In the genomic region with DNA sequence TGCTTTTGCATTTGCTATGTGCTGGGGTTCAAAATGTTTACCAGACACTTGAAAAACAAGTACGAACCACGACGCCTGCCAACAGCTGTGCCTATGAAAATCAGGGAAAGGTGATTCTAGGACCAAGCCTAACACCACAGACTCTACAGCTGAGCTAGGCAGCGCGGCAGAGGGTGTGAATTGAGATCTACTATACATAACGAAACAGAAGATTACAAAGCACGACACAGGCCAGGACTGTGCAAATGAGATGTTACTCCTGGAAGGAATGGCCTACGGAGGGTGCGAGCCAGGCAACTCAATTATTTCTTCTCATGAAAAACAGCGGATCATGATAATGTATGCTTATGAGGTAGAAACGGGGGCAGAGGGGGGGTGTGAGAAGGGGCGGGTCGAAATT, we compare ENCODE assay signal across 8 mouse cellular contexts. TPM values are rescaled to one million over a fixed set of nuclear protein-coding genes. Genes with fewer than 3 reads are reported as not detected.
A peak's percentile ranks its signal among the peaks of the same experiment; 100 is the strongest.
DNase-seq lines count a peak whose midpoint lies in the region; ATAC-seq and TF ChIP-seq lines count a peak whose summit lies in the region.
"Had no signal": no experiment of that assay in that cellular context is flagged by ENCODE, and none has a peak within 500 bp of the region (broad histone marks: within the 10 kb centered on the region; RNA-seq: fewer than 3 reads in every experiment).

No protein-coding gene starts in this region.

- 52% methylated on average over 13 of the region's 13 CpGs for WGBS in forebrain, embryonic 11.5 days
- 37% methylated on average over 13 of the region's 13 CpGs for WGBS in midbrain, postnatal 0 days

- no peaks in the 10 kb centered on the region for H3K27me3 ChIP-seq in testis, adult 2 months (ENCODE audit: control insufficient read depth, insufficient read depth, low read length)
- no peaks in the 10 kb centered on the region for H3K27me3 ChIP-seq in forebrain, embryonic 11.5 days (ENCODE audit: control insufficient read depth, insufficient read depth, low read length)
- no peaks in the 10 kb centered on the region for H3K27me3 ChIP-seq in midbrain, postnatal 0 days (ENCODE audit: insufficient read depth, low read length)

- peaks cover 12% of the 10 kb centered on the region for H3K4me1 ChIP-seq in testis, adult 2 months (ENCODE audit: control insufficient read depth, insufficient read depth, low read length)
- H3K4me1 ChIP-seq in forebrain, embryonic 11.5 days (replicated peaks; ENCODE audit: control insufficient read depth, insufficient read depth, low read length): peaks cover 8% of the 10 kb centered on the region; the same call in 1 of the 2 replicates
- H3K4me1 ChIP-seq in midbrain, postnatal 0 days (ENCODE audit: insufficient read depth, low read length): peaks cover 3% of the 10 kb centered on the region; the same call in 1 of the 2 replicates

- no peak for TF ChIP-seq POLR2A in testis, adult 2 months (IDR thresholded peaks at IDR 0.05; ENCODE audit: control insufficient read depth, low read depth, low read length)

- no peaks in the 10 kb centered on the region; the same call in none of the 2 replicates for H3K36me3 ChIP-seq in testis, adult 2 months (ENCODE audit: control insufficient read depth, insufficient read depth, low read length)
- no peaks in the 10 kb centered on the region for H3K36me3 ChIP-seq in forebrain, embryonic 11.5 days (ENCODE audit: control insufficient read depth, insufficient read depth, low read length)
- H3K36me3 ChIP-seq in midbrain, postnatal 0 days (ENCODE audit: insufficient read depth, low read length): peaks cover 14% of the 10 kb centered on the region; the same call in 1 of the 2 replicates

- peak overlapping the region; percentile 76 for H3K4me2 ChIP-seq in forebrain, embryonic 11.5 days (ENCODE audit: low read depth, low read length, severe bottlenecking)
- H3K4me2 ChIP-seq in midbrain, postnatal 0 days (ENCODE audit: low read depth, low read length, poor library complexity, severe bottlenecking): peak overlapping the region; percentile 68

- TF ChIP-seq CTCF in testis, adult 2 months (IDR thresholded peaks at IDR 0.05; ENCODE audit: control insufficient read depth, insufficient read depth, insufficient replicate concordance, low read depth, low read length): no peak
- TF ChIP-seq CTCF in midbrain, postnatal 0 days (IDR thresholded peaks at IDR 0.05): no peak

- DNase-seq in testis, postnatal 14 days (ENCODE audit: low spot score): no peak
- no peak for DNase-seq in forebrain, embryonic 11.5 days (ENCODE audit: low spot score)
- peak; percentile 13 to 22 for DNase-seq in kidney, postnatal 36 days
- DNase-seq in midbrain, postnatal 0 days (ENCODE audit: low spot score): no peak
- no peak for DNase-seq in right cerebral cortex, postnatal 10 days (ENCODE audit: low spot score in 2 of 2)
- no peak for DNase-seq in thymus, postnatal 4 days

- no peak for ATAC-seq in forebrain, embryonic 11.5 days (replicated peaks; ENCODE audit: low FRiP score)
- ATAC-seq in midbrain, postnatal 0 days (ENCODE audit: low FRiP score): no peak

- peak overlapping the region; percentile 67 for H3K9ac ChIP-seq in forebrain, embryonic 11.5 days (ENCODE audit: low read length)
- H3K9ac ChIP-seq in midbrain, postnatal 0 days (replicated peaks; ENCODE audit: low read length, poor library complexity, severe bottlenecking): peak overlapping the region; percentile 86

- no peaks in the 10 kb centered on the region for H3K9me3 ChIP-seq in forebrain, embryonic 11.5 days (ENCODE audit: control insufficient read depth, low read length)
- no peaks in the 10 kb centered on the region for H3K9me3 ChIP-seq in midbrain, postnatal 0 days (ENCODE audit: low read length)

- peak overlapping the region; percentile 88 for H3K4me3 ChIP-seq in testis, adult 2 months (ENCODE audit: control insufficient read depth, low read depth, low read length)
- peak overlapping the region; percentile 85 for H3K4me3 ChIP-seq in forebrain, embryonic 11.5 days (ENCODE audit: low read depth, low read length)
- peak overlapping the region; percentile 87 for H3K4me3 ChIP-seq in midbrain, postnatal 0 days (ENCODE audit: low read depth, low read length)

- peak overlapping the region; percentile 52; the same call in 1 of the 2 replicates for H3K27ac ChIP-seq in testis, adult 2 months (ENCODE audit: control insufficient read depth, insufficient read depth, low read depth, low read length)
- no peak overlapping the region for H3K27ac ChIP-seq in forebrain, embryonic 11.5 days (ENCODE audit: low read depth, low read length)
- H3K27ac ChIP-seq in midbrain, postnatal 0 days (ENCODE audit: low read depth, low read length): peak overlapping the region; percentile 77; the same call in 1 of the 2 replicates

RNA-seq across cellular contexts. Expression of gene Isca1, which starts 1.1 kb away (rescaled TPM):
- 149 and 158 TPM in 2 replicates for polyA plus RNA-seq in testis, adult 2 months (2012; rRNA removed)
- 113 and 116 TPM in 2 replicates for polyA plus RNA-seq in forebrain, embryonic 11.5 days (2014; fragmentation: Nextera tagmentation; extraction: Ambion mirVana)
- 90.5 and 94.0 TPM in 2 replicates for total RNA-seq in midbrain, postnatal 0 days (2014; rRNA removed)
- 156 and 159 TPM in 2 replicates for polyA plus RNA-seq in midbrain, postnatal 0 days (2015; fragmentation: Nextera tagmentation; extraction: Ambion mirVana)

RNA-seq across cellular contexts. Expression of gene Gm49354, which starts 13.5 kb away (rescaled TPM):
- polyA plus RNA-seq in testis, adult 2 months (2012; rRNA removed): not detected in 2 replicates
- not detected in 2 replicates for polyA plus RNA-seq in forebrain, embryonic 11.5 days (2014; fragmentation: Nextera tagmentation; extraction: Ambion mirVana)
- not detected in 2 replicates for total RNA-seq in midbrain, postnatal 0 days (2014; rRNA removed)
- not detected in 2 replicates for polyA plus RNA-seq in midbrain, postnatal 0 days (2015; fragmentation: Nextera tagmentation; extraction: Ambion mirVana)
- total RNA-seq: heart, postnatal 14 days had no signal

RNA-seq across cellular contexts. Expression of gene 1700014D04Rik, which starts 22.0 kb away (rescaled TPM):
- 45.6 and 46.7 TPM in 2 replicates for polyA plus RNA-seq in testis, adult 2 months (2012; rRNA removed)
- polyA plus RNA-seq in forebrain, embryonic 11.5 days (2014; fragmentation: Nextera tagmentation; extraction: Ambion mirVana): 0.16 TPM in 1 of 2 replicates, not detected in the other
- total RNA-seq in midbrain, postnatal 0 days (2014; rRNA removed): 0.66 and 1.8 TPM in 2 replicates
- 0.35 and 0.36 TPM in 2 replicates for polyA plus RNA-seq in midbrain, postnatal 0 days (2015; fragmentation: Nextera tagmentation; extraction: Ambion mirVana)
- total RNA-seq: heart, postnatal 14 days had no signal

RNA-seq across cellular contexts. Expression of gene Spata31d1d, which starts 37.0 kb away (rescaled TPM):
- 74.8 and 83.7 TPM in 2 replicates for polyA plus RNA-seq in testis, adult 2 months (2012; rRNA removed)
- polyA plus RNA-seq in forebrain, embryonic 11.5 days (2014; fragmentation: Nextera tagmentation; extraction: Ambion mirVana): not detected in 2 replicates
- total RNA-seq in midbrain, postnatal 0 days (2014; rRNA removed): 0.14 TPM in 1 of 2 replicates, not detected in the other
- not detected in 2 replicates for polyA plus RNA-seq in midbrain, postnatal 0 days (2015; fragmentation: Nextera tagmentation; extraction: Ambion mirVana)
- total RNA-seq: heart, postnatal 14 days had no signal

RNA-seq across cellular contexts. Expression of gene Tut7, which starts 54.4 kb away (rescaled TPM):
- polyA plus RNA-seq in testis, adult 2 months (2012; rRNA removed): 9.5 and 10.1 TPM in 2 replicates
- 46.4 and 55.5 TPM in 2 replicates for polyA plus RNA-seq in forebrain, embryonic 11.5 days (2014; fragmentation: Nextera tagmentation; extraction: Ambion mirVana)
- 33.7 and 35.2 TPM in 2 replicates for total RNA-seq in midbrain, postnatal 0 days (2014; rRNA removed)
- 32.6 and 37.3 TPM in 2 replicates for polyA plus RNA-seq in midbrain, postnatal 0 days (2015; fragmentation: Nextera tagmentation; extraction: Ambion mirVana)

Comparison
In these comparisons a context has a peak if more than half of its experiments do, and no peak if none do; other contexts are left out.
1. DNase-seq: peak in kidney, postnatal 36 days (2 of 2); none in testis, postnatal 14 days (single experiment), forebrain, embryonic 11.5 days (single experiment), midbrain, postnatal 0 days (single experiment), right cerebral cortex, postnatal 10 days (0 of 2) and thymus, postnatal 4 days (single experiment).
2. RNA of gene 1700014D04Rik, which starts 22.0 kb away (polyA plus RNA-seq): 45.6 to 46.7 TPM in testis, adult 2 months; 0.35 to 0.36 TPM in midbrain, postnatal 0 days and 0.16 TPM in forebrain, embryonic 11.5 days; every median in the first group is over 10 times any median in the second.
3. Peak in every context shown above with its lines, with median percentiles within 50 percentile points of each other: H3K4me3 ChIP-seq.